Mouse (Mus musculus) layer of hippocampus, adult 18-20 months (tissue): Measurements from ENCODE around the gene Phf21a. TPM values are rescaled to one million over a fixed set of nuclear protein-coding genes. Genes with fewer than 3 reads are reported as not detected.
A peak's percentile ranks its signal among the peaks of the same experiment; 100 is the strongest.

Source experiments
- DNase-seq, 2 experiments: peaks; one replicate each; pipeline ENCODE4 v3.0.0; 2022; ENCODE audit warnings: low spot score in 2 of 2
- total RNA-seq, 2 experiments: library from RNA; stranded (reverse); gene quantifications; 2 replicates each; pipeline ENCODE4 v1.2.3; 2021

Gene Phf21a
- total RNA-seq, 2 experiments from 2014 or later: 145 to 150 TPM

GRCm38 (mm10) chr2:92354224-92354623 is 261.3 kb downstream of the Phf21a start:
- no peak for DNase-seq

DNA sequence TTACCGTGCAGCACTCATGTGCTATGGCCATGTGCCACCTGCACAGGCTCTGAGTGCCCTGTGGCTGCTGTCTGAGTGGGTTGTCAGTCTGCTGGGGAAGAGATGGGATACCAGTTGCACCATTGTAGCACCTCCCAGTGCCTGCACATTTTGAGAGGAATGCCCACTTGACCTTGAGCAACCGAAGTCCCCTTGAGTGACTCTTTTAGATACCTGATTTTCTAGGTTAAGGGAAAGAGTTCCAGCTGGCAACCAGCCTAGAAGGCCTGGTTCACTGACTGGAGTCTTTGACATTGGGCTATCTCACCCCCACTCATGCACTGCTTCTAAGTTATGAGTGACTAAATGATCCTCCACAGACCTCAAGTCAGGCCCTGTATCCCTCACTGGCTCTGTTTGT is 266.4 kb downstream of the Phf21a start:
- no peak for DNase-seq

- no peak for DNase-seq
These were observed 267.4 kb downstream of the Phf21a start for GRCm38 (mm10) chr2:92360186-92360823.

DNA sequence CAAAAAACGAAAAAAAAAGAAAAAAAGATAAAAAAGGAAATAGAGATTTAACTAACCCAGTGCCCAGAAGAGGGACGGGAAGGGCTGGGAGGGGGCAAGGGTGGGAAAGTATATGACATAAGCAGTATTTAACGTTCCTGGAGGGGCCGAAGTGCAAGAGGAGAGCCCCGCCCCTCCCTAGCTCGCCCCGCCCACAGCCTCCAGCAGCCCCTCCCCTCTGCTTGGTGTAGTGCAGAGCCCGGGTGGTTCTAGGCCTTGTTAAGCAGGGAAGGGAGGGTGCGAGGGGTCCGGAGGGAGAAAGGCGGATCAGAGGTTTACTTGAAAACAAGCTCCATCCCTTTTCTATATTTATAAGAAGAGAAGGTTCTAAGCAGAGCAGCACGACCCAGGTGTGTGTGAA is 268.0 kb downstream of the Phf21a start:
- DNase-seq: no peak

GRCm38 (mm10) chr2:92361795-92362194 is 268.9 kb downstream of the Phf21a start:
- no peak for DNase-seq

DNA sequence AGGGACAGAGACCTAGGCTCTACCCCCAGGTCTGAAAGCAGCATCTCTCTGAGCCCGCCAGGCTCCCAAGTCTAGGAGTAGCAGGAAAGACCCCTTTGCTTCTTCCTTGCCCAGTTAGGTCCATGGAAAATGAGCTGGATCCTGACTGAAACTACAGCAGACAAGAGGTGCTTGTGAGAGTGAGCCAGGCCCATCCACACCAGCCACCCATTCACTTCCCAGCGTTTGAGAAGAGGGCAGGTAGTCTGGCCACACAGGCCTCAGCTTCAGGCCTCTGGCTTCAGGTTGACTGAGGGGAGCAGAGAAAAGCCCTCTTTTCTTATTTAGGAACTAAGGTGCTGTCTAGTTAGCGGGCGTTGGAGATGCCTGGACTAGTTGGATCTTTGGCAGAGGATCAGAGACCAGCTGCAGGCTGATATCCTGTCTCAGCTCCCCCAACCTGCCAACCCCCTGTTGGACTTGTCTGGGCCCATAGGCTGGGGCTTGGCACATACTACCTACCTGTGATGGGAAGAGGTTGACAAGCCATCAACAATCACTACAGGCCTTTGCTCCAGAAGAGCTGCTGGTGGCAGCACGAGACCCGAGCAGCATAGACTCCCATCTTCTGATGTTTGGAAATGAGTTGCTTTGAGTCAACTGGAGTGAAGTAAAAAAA is 269.8 kb downstream of the Phf21a start:
- no peak for DNase-seq

GRCm38 (mm10) chr2:92364086-92364485 is 271.2 kb downstream of the Phf21a start:
- DNase-seq: no peak

- DNase-seq: no peak
These were observed 272.7 kb downstream of the Phf21a start for GRCm38 (mm10) chr2:92365568-92365967.

- DNase-seq: no peak
These were observed 274.6 kb downstream of the Phf21a start for GRCm38 (mm10) chr2:92367383-92368029.

DNA sequence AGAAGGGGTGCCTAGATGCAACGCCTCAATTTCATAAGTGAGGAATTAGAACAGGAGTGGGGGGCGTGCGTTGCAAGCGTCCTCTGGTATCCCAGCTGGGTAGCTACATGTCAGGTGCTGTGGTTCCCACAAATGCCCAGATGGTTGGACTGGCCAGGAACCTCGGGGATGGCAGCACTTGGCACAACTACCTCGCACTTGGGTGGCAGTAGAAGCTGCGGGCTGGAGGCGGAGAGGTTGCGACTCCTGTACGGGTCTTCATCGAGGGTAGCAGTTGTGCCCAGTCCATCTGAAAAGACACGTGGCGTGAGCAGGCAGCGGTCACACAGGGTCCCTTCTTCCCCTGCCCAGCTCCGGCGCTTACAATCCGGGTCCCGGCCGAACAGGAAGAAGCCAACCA is 277.5 kb downstream of the Phf21a start:
- no peak for DNase-seq

GRCm38 (mm10) chr2:92370821-92371805 is 278.2 kb downstream of the Phf21a start:
- no peak for DNase-seq

DNA sequence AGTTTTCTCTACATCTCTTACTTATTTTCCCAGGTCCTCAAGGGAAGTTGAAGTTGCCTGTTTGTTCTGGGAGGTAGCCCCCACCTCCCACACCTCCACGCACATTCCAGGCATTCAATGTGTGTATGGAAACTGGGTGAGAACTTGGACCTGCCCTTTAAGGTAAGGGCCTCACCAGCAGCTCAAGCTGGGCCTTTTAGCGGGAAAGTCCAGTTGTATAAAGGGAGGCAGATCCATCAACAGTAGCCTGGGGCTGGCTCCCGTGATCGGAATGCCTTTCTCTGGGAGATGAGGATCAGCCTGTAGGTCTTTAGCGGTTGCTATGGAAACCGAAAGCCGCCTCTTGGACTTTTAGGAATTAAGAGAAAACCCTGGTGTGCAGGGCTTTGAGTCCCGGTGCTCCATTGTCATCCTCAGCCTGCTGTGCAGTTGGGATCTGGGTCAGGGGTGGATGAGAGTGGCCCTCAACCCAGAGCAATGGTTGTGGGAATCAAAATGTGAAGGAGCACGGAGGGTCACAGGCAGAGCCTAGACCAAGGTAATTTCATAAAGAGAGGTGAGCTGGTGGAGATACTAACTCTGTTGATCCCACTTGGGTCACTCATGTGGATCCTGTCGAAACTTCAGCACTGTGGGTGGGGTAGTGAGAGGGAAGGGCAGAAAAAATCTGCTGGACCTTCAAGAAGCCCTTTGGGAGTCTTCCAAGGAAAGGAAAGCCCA is 279.2 kb downstream of the Phf21a start:
- no peak for DNase-seq

- no peak for DNase-seq
These were observed 280.0 kb downstream of the Phf21a start for GRCm38 (mm10) chr2:92372767-92373436.

GRCm38 (mm10) chr2:92373437-92373813 is 280.5 kb downstream of the Phf21a start:
- no peak for DNase-seq

GRCm38 (mm10) chr2:92374514-92374913 is 281.6 kb downstream of the Phf21a start, which contains the start of the genes Pex16 and Large2:
Gene Pex16, plus strand, starts transcription at chr2:92374676.
Gene Large2, minus strand, starts transcription at chr2:92374869.
- peak in 1 of 2 experiments; percentile 55 for DNase-seq

- peak; percentile 96 to 97 for DNase-seq
These were observed 282.2 kb downstream of the Phf21a start for GRCm38 (mm10) chr2:92375099-92375623.

DNA sequence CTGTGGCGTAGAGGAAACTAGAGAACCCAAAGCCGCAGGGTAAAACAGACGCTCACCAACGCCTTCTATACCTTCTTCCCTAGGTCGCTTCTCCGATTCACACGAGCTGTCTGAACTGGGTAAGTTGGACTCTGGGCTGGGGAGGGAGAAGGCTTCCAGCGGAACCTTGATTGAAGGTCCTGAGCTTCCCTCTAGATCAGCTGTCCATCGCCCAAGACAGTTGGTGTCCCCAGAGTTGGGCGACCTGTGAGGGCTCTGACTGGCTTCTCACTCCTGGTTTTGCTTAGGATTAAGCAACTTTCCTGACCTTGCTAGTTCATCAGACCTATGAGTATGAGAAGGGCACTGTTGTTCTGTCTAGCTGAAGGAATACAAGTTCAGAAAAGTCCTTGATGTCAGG is 282.9 kb downstream of the Phf21a start:
- DNase-seq: no peak

DNA sequence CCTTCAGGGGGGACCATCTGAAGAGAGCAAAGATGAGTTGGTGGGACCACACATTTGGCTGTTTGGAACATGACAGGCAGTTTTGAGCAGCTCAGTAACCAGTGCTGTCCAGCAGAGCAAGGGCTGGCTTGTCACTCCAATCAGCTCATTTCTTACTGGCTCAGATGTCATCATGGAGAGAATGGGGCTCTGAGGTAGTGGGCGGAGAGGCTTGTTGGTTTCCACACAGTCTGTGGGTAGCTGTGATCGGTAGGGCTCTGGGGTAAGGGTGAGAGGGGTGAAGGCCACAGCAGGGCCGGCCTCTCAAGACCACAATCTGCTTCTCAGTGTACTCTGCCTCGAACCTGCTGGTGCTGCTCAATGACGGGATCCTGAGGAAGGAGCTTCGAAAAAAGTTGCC is 283.4 kb downstream of the Phf21a start:
- no peak for DNase-seq

DNA sequence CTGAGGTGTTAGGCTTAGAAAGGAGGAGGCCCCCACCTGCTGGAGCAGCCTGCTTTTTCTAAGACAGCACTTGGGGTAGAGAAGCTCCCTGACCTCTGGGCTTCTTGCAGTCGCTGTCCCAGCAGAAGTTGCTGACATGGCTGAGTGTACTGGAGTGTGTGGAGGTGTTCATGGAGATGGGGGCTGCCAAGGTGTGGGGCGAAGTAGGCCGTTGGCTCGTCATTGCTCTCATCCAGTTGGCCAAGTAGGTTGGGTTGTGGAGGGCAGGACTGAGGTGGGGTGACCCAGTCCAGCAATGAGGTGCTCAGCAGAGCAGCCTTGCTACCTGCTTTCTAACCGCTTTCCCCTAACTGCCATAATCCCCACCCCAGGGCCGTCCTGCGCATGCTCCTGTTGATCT is 284.4 kb downstream of the Phf21a start:
- no peak for DNase-seq
